Mouse (Mus musculus) kidney, postnatal 36 days (tissue): ENCODE measurements around the gene Tex35.

Experiments
- DNase-seq, 2 experiments: peaks; one replicate each; pipeline ENCODE4 v3.0.0; 2021 to 2022; ENCODE audit warnings: mixed read lengths in 2 of 2

Gene Tex35

DNA sequence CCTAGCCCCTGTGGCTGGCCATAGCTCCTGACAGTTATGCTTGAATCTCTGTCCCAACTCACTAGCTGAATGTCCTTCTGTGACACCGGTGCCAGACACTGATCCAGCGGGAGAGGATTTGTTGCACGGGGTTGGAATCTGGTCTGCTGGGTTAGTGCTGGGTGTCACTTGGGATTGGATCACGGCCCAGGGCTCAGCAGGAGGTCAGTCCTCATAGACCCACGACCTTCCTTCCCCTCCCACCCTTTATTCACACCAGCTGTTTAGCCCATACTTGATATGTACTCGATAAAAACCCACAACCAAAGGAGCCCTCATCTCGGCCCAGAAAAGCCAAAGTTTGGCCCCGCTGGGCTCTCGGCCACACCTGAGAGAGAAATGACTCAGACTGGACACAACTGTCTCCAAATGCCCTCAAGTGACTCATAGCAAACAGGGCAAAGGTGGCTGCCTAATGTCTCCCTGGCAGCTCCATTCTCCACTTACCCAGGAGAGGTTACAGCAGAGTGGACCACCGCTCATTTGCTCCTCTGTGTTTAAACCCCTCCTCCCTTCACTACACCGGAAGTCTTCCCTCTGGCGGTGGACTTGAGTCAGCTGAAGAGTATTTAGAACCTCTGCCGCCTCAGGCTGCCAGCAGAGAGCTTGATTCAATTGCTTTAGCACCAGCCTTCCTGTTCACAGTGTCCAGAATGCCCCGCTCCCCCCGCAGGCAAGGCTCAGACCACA is 27.2 kb downstream of the Tex35 start:
- DNase-seq, result peak; percentile 32 to 64

- DNase-seq, result peak in 1 of 2 experiments; percentile 34
Observed at GRCm38 (mm10) chr1:157080071-157080470, 28.4 kb downstream of the Tex35 start.

GRCm38 (mm10) chr1:157079384-157080025 is 29.0 kb downstream of the Tex35 start:
- DNase-seq, result peak; percentile 39 to 77

DNA sequence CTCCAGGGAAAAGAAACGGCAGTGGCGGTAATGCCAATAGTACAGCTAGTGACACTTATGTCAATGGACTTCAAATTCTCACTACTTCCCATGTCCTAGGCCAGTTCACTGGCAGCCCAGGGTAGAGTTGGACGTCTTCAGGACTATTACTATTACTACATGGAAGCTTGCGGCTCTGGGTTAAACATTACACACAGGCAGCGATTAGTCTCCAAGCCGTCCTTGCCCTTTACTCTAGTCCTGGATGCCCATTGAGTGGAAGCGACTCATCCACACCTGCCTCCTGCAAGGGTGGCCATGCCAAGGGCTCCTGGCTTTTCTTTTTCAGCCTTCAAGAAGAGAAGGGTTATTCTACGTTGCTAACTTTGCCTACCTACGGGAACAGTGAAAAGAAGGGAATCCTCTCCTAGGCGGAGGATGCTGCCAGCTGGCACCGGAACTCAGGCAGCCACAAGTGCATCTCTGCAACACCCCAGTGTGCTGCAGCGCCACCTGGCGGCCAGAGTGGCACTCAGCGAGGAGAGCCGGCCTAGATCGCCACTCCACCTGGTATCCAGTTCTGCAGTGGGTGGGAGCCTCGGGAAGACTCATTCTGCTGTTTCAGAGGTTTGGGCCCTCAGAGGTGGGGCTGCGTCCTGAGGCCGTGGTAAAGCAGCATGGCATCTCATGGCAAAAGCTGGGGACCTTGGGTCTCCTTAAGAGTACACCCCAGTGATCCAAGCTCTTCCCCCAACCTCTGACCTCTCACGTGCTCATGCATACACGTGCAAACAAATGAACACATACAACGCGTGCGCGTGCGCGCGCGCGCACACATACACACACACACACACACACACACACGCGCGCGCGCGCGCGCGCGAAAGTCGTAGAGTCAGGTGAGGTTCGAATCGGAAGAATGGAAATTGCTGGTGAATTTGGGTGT is 31.4 kb downstream of the Tex35 start:
- peak; percentile 88 to 97 for DNase-seq

- DNase-seq, result peak; percentile 80 to 90
Observed at GRCm38 (mm10) chr1:157076257-157076656, 32.2 kb downstream of the Tex35 start.

- no peak for DNase-seq
Observed at GRCm38 (mm10) chr1:157074937-157075336, 33.5 kb downstream of the Tex35 start.

- no peak for DNase-seq
Observed at GRCm38 (mm10) chr1:157074371-157074770, 34.1 kb downstream of the Tex35 start.

DNA sequence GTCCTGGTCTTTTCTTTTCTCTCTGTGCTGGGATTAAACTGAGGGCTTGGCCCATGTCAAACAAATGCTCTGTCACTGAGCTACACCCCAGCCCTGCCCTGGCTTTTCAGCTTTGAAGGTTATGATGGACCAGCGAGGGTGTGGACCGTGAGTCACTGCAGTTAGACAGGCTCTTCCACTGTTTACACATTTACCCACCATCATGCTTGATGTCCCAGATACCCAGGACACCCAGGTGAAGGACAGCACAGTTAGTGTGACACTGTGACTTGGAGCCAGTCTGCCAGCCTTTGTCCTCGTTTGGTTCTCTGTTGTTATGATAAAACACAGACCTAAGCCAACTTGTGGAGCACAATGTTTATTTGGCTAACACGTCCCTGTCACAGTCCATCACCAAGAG is 34.9 kb downstream of the Tex35 start:
- peak in 1 of 2 experiments; percentile 47 for DNase-seq

DNA sequence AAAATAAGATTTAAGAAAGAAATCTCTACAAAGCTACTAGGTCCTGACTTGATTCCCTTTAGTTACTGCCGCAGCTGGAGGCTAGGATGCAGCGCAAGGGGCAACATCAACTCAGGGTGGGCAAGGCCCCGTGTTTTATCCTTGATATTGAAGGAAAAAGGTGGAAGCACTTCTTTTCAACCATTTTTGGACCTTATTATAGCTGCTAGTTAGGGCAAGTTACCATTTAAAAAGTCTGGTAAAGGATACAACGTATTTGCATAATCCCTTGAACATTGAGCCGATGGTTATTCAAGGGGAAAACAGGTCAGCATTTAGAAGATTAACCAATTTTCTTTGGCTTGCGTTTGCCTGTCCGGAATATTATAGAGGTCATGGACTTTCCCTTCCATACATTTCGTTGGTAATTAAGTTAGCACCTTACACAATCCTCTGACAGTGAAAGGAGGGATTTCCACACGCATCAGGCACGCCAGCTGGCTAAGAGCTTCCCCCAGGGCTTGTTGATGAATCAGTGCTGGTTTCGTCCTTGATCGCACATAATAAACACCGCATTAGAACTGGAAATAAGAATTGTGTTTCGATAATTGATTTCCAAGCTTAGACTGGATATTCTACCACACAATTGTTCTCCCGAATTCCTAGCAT is 39.2 kb downstream of the Tex35 start:
- DNase-seq, result peak in 1 of 2 experiments; percentile 29

GRCm38 (mm10) chr1:157068316-157068715 is 40.2 kb downstream of the Tex35 start:
- DNase-seq, result no peak

DNA sequence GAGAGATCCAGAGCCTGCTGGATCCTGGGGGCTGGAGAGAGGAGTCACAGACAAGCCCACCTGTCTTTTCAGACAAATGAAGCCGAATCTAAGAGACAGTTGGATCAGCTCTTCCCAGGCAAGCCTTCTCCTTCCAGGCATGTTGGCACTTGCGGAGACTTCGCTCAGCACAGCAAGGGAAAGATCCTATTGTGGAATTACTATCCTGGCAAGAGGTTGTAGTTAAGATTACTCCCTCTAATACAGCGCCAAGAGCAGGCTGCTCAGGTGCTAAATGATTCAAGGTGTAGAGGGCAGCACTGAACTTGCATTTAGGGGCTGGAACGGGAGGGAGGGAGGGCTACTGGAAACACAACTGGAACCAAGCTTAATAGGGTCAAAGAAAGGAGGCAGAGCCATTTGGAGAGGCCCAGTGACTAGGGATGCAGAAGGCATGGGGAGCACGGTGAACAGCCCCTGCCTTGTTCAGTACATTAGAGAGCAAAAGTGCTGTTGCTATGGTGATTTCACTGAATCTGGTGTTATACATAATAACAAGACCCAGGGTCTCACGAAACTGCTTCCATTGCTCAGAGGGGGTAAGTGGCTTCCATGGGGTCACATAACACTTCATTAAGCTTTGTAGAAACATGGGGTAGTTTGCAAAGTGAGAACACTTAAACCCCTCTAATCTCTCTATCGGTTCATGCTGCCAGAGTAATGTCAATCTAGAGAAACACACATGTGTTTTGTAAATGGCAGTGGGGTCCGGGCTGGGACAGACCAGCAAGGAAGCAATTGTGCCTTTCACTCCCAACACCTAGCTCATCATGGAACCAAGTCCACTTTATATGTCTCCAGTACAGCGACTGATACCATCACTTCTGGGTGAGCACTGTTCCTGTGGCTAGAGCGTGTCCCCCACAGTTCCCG is 42.4 kb downstream of the Tex35 start:
- DNase-seq, result no peak

DNA sequence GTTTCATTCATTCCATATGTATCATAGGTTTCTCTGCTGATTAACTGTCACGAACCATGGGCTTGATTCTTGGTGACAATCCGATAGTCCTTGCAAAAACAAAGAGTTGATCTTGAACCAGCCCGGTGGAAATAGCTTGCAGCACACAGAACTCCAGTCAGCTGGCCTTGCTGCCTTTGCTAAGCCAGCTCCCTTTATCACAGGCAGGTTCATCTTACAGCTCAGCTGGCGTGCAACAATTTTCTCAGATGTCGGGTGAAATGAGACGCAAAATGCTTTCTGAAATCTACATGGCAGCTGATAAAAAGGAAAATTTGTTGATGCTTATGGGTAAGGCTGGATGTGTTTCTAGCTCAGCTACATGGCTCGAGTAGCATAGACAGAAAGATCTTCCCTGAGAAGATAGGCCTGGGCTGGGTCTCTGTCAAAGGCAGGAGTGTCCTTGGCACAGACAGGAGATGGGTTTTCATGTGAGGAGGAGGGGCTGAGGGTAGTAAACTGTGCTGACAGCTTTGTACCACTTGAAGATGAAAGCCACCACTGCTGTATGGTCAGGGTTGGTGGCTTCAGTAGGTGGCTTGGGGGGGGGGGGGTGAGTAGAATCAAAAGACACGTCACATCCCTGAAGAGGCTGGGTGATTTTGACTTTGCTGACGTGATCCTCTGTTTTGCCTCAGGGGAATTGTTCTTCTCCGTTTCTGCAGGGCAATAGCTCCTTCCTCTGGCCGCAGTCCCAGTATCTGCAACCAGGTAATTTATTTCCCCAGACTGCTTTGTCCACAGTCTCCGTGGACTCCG is 45.0 kb downstream of the Tex35 start:
- peak; percentile 27 to 62 for DNase-seq

DNA sequence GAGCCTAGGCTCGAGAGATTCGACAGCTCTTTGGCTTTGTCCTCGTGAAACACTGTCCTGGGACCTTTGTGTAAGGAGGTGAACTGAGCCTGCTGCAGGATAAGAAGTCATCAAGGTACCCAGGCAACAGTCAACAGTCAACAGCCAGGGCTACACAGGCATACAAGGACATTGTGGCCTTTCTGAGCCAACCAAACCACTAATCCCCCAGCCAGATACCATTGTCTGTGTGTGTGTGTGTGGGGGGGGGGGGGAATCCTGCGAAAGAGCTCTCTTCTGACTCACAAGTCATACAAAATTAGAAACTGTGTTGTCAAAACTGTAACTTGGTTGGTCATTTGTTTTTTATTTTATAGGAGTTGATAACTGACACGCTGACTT is 46.0 kb downstream of the Tex35 start:
- no peak for DNase-seq

DNA sequence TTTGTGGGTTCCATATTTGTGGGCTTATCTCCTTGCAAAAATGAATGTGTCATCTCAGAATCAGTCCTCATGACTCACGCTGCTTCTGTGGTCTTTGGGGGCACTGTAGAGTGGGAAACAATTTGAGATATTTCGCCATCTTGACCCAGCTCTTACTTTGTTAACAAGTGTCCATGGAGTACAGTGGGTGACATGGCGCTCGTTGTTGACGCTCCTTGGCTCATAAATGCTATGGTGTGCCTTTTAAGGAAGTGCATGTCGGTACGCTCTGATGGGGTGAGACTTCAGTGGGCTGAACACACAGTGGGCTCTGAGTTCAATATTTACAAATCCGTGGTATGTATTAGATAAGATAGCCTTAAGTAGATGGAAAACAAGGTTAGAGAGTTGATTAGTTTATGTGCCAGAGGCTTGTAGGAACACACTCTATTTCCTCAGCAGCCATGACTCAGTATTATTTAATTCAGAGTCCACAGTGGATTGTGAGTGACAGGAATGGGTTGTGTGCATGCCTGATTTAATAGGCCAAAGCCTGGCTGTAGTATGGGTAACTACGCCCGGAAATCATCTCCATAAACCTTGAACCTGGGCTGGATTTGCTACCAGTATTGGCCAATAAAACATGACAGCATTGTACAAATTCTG is 46.6 kb downstream of the Tex35 start:
- no peak for DNase-seq

DNA sequence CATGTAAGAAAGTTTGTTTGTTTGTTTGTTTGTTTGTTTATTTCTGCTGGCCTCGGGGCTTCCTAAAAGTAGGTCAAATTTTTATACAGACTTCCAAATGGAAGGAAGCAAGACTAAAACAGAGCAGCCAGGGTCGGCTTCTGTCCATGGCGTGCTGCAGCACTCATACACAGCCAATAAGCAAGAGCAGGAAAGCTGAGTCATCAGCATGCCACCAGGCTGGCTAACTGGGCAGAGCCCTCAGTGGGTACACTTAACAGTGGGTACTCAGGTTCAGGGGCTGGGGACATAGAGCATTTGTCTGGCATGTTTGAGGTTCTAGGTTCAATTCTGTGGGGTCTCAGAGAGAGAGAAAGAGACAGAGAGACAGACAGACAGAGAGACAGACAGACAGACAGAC is 47.3 kb downstream of the Tex35 start:
- no peak for DNase-seq

DNA sequence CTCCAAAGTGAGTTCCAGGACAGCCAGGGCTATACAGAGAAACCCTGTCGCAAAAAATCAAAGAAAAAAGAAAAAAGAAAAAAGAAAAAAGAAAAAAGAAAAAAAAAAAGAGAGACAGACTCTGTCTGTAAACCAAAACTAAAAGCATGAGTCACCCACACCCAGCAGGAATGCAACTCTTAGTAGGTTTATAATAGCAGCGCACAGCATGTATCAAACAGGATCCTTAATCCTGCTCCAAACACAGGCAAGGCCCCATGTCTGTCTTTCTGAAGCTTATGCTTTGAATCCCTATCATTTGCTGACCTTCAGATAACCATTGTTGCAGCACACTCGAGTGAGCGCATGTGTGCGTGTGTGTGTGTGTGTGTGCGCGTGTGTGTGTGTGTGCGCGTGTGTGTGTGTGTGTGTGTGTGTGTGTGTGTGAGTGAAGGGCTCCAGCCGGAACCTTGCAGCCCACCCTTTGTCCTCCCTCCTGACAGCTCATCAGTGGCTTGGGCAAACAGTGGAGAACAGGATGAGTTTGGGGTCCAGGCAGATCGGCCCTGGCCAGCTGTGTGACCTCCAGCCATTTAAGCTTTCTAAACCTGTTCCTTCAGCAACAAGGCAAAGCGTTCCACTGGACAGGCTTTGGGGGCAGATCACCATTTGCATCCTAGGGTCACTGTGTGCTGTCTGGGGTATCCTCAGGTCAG is 47.9 kb downstream of the Tex35 start:
- DNase-seq, result no peak

- DNase-seq, result no peak
Observed at GRCm38 (mm10) chr1:157055901-157056300, 52.6 kb downstream of the Tex35 start.

DNA sequence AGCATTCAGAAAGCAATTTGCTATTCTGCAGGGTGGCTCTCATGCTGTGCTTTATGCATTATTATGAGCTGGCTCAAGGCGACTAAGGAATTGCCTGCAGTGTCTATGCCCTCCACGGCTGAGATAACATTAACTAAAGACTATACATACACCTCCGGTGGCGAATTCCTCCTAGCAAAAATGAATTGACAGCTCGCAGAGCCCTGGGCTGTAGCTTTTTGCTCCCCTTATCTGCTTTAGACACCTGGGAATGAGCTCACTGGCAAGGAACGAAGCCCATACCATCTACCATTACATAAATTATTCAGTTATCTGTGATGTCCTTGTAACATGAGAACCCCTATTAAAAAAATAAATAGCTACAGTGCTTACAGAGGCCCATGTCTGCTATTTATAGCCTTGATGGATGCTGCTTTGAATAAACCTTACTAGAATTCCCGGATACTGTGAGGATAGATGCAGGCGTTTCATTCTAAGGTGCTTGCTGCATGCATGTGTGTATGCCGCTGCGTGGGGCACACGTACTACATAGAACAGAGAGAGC is 53.1 kb downstream of the Tex35 start:
- no peak for DNase-seq

DNA sequence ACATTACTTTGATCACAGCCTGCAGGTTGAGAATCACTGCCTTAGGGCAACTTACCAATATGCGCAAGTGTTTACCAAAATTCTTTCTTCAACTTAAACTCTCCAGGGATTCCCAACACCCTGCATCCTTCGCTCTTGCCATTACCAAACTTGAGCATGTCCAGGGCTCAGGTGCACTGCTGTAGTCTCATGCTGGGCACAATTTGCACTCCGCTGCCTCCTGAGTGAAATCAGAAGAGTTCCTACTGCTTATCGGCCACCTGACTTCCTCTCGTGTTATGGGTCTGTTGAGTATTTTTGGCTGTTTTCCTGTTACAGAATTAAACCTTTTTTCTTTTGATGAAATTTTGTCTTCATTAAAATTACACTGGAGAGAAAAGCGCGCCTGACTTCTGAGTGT is 53.8 kb downstream of the Tex35 start:
- no peak for DNase-seq
